Mouse (Mus musculus) E14TG2a.4 (cell line): ENCODE results near the gene Mpzl3.

Experiments used
- H3K27me3 ChIP-seq: 2 replicates; pipeline ENCODE4 v1.6.1; 2014; ENCODE audit warnings: low read length, control low read depth; ENCODE audit not compliant: insufficient read depth
- H3K36me3 ChIP-seq: 2 replicates; pipeline ENCODE4 v1.6.1; 2014; ENCODE audit warnings: low read length, control low read depth; ENCODE audit not compliant: insufficient read depth
- H3K4me1 ChIP-seq: replicated peaks from 2 replicates; pipeline ENCODE4 v1.6.1; 2014; ENCODE audit warnings: low read depth, low read length, control low read depth
- H3K4me3 ChIP-seq: replicated peaks from 2 replicates; pipeline ENCODE4 v1.5.1; 2014; ENCODE audit warnings: mild to moderate bottlenecking, low read length
- H3K9me3 ChIP-seq: 2 replicates; pipeline ENCODE4 v1.6.1; 2014; ENCODE audit warnings: low read length, control low read depth
- CTCF ChIP-seq: conservative IDR thresholded peaks from 2 replicates; pipeline ENCODE4 v1.5.1; 2014; ENCODE audit warnings: low read length
- NANOG ChIP-seq: IDR thresholded peaks from 2 replicates; pipeline ENCODE4 v1.6.1; 2014; ENCODE audit warnings: borderline replicate concordance, low read length, mixed read lengths
- POU5F1 ChIP-seq: IDR thresholded peaks from 2 replicates; pipeline ENCODE4 v1.6.1; 2014; ENCODE audit warnings: low read length, borderline replicate concordance

Mpzl3 gene

DNA sequence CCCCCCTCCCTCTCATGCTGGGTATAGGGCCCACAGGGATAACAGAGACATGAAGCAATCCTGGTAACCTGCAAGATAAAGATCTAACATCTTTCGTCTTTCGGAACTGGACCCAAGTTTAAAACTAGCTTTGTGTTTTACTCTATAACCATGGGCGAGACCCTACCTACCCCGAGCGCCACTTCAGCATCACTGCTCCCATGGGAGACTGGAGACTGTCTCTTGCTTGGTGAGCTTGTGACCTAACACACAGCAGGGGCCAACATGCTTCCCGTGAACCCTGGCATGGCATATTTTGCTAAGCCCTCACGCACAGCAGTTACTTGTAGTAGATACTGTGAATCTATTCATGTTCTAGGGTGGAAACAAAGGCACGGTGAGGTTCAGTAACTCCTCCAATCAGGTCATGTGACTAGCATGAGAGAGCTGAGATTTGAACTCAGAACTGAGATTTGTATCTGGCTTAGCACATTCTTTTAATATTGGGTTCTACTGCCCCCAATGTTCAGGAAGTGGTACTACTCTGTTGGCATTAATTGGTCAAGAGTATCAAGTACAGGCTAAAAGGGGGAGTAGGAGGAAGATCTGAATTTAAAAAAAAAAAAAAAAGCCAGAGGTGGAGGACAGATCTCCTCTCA lies 64.4 kb downstream of the Mpzl3 start:
- H3K9me3 ChIP-seq: no peaks in the 10 kb centered on the region
- no peaks in the 10 kb centered on the region for H3K36me3 ChIP-seq
- peaks cover 23% of the 10 kb centered on the region for H3K27me3 ChIP-seq
- H3K4me1 ChIP-seq: peaks cover 61% of the 10 kb centered on the region
- no peak overlapping the region for H3K4me3 ChIP-seq
- TF ChIP-seq POU5F1: no peak
- no peak for TF ChIP-seq NANOG
- TF ChIP-seq CTCF: no peak

DNA sequence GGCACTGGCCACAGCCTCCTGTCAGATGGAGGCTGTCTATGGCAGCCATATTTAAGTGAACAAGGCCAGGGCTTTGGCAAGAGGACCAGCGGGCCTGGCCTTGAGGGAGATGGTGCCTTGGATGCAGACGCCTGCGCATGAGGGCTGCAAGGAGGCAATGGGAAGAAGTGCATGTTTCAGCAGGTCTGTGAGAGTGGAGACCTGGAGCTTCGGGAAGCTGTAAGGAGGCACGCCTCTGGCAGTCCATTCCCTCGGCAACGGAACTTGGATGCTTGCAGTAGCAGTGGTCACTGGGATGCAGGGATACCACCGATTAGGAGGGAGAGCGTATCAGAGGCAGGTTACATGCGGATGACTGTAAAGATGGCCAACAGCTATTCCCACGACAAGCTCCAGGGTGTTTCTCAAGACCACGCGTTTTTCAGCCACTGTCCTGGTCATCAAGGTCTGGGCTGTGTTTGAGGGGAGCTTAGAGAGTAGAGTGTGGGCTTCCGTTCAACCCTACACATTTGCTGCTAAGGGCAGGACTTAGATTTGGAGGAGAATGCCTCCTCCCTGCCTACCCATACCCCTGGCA lies 65.1 kb downstream of the Mpzl3 start:
- Histone ChIP-seq H3K4me1 (peaks cover 67% of the 10 kb centered on the region), H3K36me3 (no peaks in the 10 kb centered on the region), H3K9me3 (no peaks in the 10 kb centered on the region), H3K4me3 (no peak overlapping the region), H3K27me3 (peaks cover 24% of the 10 kb centered on the region)
- no peak for TF ChIP-seq NANOG
- TF ChIP-seq CTCF: no peak
- no peak for TF ChIP-seq POU5F1

DNA sequence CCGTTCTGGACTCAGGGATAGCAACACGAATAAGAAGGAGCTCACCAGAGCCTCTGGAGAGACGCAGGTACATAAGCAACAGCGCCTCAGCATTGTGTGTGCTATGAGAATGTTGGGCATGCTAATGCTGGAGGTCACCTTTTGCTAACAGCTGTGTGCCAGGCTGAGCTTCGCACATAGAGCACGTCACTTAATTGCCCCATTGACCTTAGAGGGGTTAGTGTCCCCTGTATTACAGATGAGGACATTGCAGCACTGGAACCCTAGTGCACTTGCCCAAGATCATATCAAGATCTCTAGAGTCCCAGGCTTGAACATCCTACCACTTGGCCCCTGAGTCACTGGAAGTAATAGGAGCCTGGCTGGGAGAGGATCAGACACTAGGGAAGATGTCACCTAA lies 65.6 kb downstream of the Mpzl3 start:
- H3K9me3 ChIP-seq: no peaks in the 10 kb centered on the region
- peaks cover 72% of the 10 kb centered on the region for H3K4me1 ChIP-seq
- no peak overlapping the region for H3K4me3 ChIP-seq
- no peaks in the 10 kb centered on the region for H3K36me3 ChIP-seq
- peaks cover 27% of the 10 kb centered on the region for H3K27me3 ChIP-seq
- no peak for TF ChIP-seq NANOG
- no peak for TF ChIP-seq POU5F1
- no peak for TF ChIP-seq CTCF

DNA sequence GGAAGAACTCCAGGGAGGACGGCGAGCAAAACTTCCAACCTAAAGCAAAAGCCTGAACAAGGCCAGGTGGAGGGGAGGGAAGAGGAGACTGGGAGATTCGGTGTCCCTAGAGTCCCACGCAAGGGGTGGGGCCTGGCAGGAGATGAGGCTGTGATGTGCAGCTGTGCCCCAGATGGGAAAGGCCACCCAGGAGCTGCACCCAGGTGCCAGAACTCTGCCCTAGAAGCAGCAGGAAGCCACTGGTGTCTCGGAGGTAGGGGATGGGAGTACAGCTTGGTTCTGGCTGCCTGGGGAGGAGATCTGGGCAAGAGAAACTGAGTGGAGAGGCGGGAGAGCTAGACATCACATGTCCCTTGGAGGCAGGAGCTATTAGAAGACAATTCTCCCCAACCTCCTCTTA lies 66.0 kb downstream of the Mpzl3 start:
- Histone ChIP-seq H3K9me3 (no peaks in the 10 kb centered on the region), H3K27me3 (peaks cover 28% of the 10 kb centered on the region), H3K36me3 (no peaks in the 10 kb centered on the region), H3K4me1 (peaks cover 73% of the 10 kb centered on the region), H3K4me3 (no peak overlapping the region)
- TF ChIP-seq CTCF (no peak), NANOG (no peak), POU5F1 (no peak)

DNA sequence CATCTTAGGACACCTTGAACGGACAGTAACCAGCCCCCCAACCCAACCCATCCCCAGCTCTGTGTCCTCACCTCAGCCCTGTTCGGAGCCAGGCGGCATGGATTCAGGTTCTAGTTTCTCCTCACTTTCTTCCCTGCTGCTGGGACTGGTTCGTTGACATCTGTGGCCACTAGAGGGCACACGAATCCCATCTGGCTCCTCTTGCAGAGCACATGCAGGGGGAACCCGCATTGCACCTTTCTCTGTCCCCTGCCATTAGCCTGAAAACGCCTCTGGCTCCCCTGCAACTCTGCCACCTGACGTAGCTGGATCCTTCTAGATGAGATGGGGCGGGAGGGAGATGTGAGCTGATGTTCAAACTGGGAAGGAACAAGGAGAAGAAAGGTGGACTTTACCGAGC lies 66.8 kb downstream of the Mpzl3 start:
- H3K36me3 ChIP-seq: no peaks in the 10 kb centered on the region
- TF ChIP-seq NANOG (no peak), CTCF (peak; percentile 64), POU5F1 (no peak)
- H3K27me3 ChIP-seq: peaks cover 33% of the 10 kb centered on the region
- H3K9me3 ChIP-seq: no peaks in the 10 kb centered on the region
- H3K4me1 ChIP-seq: peaks cover 78% of the 10 kb centered on the region
- H3K4me3 ChIP-seq: peak overlapping the region; percentile 70

DNA sequence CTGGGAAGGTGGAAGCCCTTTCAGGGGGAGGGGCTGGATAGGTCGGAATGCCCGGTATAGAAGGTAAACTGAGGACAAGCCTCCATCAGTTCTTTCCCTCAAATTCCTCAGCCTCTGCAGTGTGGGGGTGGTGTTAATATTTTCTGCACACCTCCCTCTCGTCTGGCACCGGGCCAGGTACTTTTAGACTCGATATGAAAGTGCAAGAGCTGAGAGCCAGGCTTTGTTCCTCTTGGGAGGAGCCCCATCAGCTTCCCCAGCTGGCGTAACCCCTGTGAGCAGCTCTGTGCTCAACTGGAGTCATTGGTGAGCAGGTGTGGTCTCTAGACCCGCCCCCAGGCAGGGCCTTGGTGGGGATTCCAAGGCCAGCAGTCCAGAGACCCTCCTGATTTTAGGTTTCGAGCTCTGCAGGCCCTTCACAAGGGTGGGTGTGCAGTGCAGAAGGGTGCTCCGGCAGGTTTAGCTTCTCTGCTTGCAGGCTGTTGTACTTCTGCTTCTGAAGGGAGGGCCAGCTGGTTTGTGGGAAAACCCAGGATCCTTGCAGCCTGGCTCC lies 67.3 kb downstream of the Mpzl3 start:
- Histone ChIP-seq H3K4me1 (peaks cover 82% of the 10 kb centered on the region), H3K4me3 (peak overlapping the region; percentile 70), H3K36me3 (no peaks in the 10 kb centered on the region), H3K27me3 (peaks cover 33% of the 10 kb centered on the region), H3K9me3 (no peaks in the 10 kb centered on the region)
- no peak for TF ChIP-seq NANOG
- no peak for TF ChIP-seq CTCF
- no peak for TF ChIP-seq POU5F1

DNA sequence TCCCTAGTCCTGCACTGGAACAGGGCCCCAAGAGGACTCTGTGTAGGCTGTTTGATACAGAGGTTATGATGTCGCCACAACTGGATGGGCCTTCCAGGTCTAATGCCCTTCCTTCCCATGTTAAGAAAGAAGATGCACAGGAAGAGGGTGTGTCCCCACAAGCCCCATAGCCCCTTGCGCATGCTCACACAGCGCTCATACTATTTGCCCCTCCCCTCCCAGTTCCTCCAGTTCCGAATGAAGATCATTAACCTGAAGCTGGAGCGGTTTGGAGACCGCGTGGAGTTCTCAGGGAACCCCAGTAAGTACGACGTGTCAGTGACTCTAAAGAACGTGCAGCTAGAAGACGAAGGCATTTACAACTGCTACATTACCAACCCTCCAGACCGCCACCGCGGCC lies 70.2 kb downstream of the Mpzl3 start:
- Histone ChIP-seq H3K9me3 (no peaks in the 10 kb centered on the region), H3K27me3 (peaks cover 40% of the 10 kb centered on the region), H3K36me3 (no peaks in the 10 kb centered on the region), H3K4me1 (peaks cover 76% of the 10 kb centered on the region), H3K4me3 (peak overlapping the region; percentile 58; the same call in 1 of the 2 replicates)
- TF ChIP-seq CTCF (no peak), NANOG (no peak)

DNA sequence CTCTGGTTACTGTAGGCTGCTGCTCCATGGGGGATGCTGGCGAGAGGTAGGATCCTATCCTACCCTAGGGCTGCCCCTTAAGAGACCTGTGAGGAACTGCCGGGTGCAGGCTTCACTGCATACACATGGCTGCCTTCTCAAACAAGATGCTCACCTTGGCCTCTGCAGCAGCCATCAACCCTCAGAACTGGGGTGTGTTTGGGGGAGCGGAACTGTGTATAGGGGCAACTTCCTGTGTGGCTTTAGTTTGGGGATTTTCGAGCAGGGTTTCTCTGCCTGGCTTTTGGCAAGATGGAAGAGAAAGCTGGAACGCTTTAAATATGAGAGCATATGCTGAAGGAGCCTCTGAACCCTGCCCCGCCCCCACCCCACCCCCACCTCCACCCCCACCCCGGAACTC lies 72.0 kb downstream of the Mpzl3 start:
- no peaks in the 10 kb centered on the region for H3K36me3 ChIP-seq
- peaks cover 62% of the 10 kb centered on the region for H3K4me1 ChIP-seq
- peaks cover 42% of the 10 kb centered on the region for H3K27me3 ChIP-seq
- TF ChIP-seq POU5F1: no peak
- TF ChIP-seq NANOG: no peak
- TF ChIP-seq CTCF: no peak
- peak overlapping the region; percentile 58; the same call in 1 of the 2 replicates for H3K4me3 ChIP-seq
- H3K9me3 ChIP-seq: no peaks in the 10 kb centered on the region
